Mouse (Mus musculus) stomach, postnatal 0 days (tissue): ENCODE results near the gene B4galt1. TPM values are rescaled to one million over a fixed set of nuclear protein-coding genes. Genes with fewer than 3 reads are reported as not detected.

ENCODE experiments used
- ATAC-seq: fragments of 200-750 bp; cut with Nextera tagmentation; 2 replicates; pipeline ENCODE4 v1.8.0; 2017; ENCODE audit not compliant: low FRiP score, low TSS enrichment
- DNase-seq: peaks from one replicate; pipeline ENCODE4 v3.0.0-alpha.2; 2016; ENCODE audit warnings: low spot score
- H3K27ac ChIP-seq: fragments of 300-500 bp; sonication (generic); replicated peaks from 2 replicates; pipeline ENCODE4 v1.5.1; 2014; ENCODE audit warnings: mild to moderate bottlenecking, control low read depth
- H3K27me3 ChIP-seq: fragments of 300-500 bp; sonication (generic); 2 replicates; pipeline ENCODE4 v1.6.1; 2014; ENCODE audit warnings: low read length; ENCODE audit not compliant: control insufficient read depth, insufficient read depth
- H3K36me3 ChIP-seq: fragments of 300-500 bp; sonication (generic); 2 replicates; pipeline ENCODE4 v1.6.1; 2014; ENCODE audit warnings: low read length, mixed read lengths; ENCODE audit not compliant: control insufficient read depth, insufficient read depth
- H3K4me1 ChIP-seq: fragments of 300-500 bp; sonication (generic); replicated peaks from 2 replicates; pipeline ENCODE4 v1.6.1; 2014; ENCODE audit warnings: antibody characterized with exemption; ENCODE audit not compliant: control insufficient read depth, insufficient read depth
- H3K4me2 ChIP-seq: fragments of 300-500 bp; sonication (generic); replicated peaks from 2 replicates; pipeline ENCODE4 v1.6.1; 2014; ENCODE audit warnings: low read depth, mild to moderate bottlenecking, control low read depth, moderate library complexity
- H3K4me3 ChIP-seq: fragments of 300-500 bp; sonication (generic); 2 replicates; pipeline ENCODE4 v1.5.1; 2014; ENCODE audit warnings: low read depth, low read length, control low read depth
- H3K9ac ChIP-seq: fragments of 300-500 bp; sonication (generic); 2 replicates; pipeline ENCODE4 v1.6.1; 2014; ENCODE audit warnings: mild to moderate bottlenecking, low read length, control low read depth, mixed read lengths
- H3K9me3 ChIP-seq: fragments of 300-500 bp; sonication (generic); 2 replicates; pipeline ENCODE4 v1.6.1; 2016; ENCODE audit warnings: low read length; ENCODE audit not compliant: control insufficient read depth
- CTCF ChIP-seq: IDR thresholded peaks from 2 replicates; pipeline ENCODE4 v1.5.1; 2016; ENCODE audit warnings: antibody characterized with exemption, low read depth, mild to moderate bottlenecking, moderate library complexity
- EP300 ChIP-seq: optimal IDR thresholded peaks from 2 replicates; pipeline ENCODE3; 2016; ENCODE audit warnings: antibody characterized with exemption
- WGBS: fragments of 180-500 bp; shearing (Covaris S2); extraction: QIAGEN DNeasy Blood & Tissue Kit; methylation state at CpG from one replicate; pipeline ENCODE4 v1.1.7; 2014; 5-methylcytosine and 5-hydroxymethylcytosine counted together
- polyA plus RNA-seq: library from polyadenylated mRNA; unstranded; fragments of >200 nt; fragmentation: Nextera tagmentation; extraction: Ambion mirVana; gene quantifications from 2 replicates; pipeline ENCODE4 v1.2.1, GENCODE M21; 2015

The B4galt1 gene
- polyA plus RNA-seq, 1 experiment from 2014 or later = 34.3 TPM

DNA sequence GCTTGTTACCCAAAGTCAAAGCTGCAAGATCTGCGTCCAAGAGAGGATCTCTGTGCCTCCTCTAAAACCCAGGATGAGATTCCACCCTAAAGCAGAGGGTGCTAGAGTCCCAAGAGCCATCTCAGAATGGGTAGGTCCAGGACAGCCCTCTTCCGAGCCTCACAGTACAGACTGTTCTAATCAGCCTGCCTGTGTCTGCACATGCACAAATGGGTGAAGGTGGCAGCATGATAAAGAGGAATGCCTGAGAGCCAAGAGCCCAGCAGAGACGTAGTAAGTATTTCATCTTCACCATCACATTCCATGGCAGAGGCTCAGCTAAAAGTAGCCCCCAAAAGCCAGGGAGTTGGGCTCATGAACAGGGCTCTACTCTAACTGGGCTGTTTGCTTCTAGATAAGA is 4.3 kb downstream of the B4galt1 start:
- no peak for DNase-seq
- H3K27ac ChIP-seq = peak overlapping the region; percentile 24; the same call in 1 of the 2 replicates
- H3K9me3 ChIP-seq = no peaks in the 10 kb centered on the region
- ATAC-seq = no peak
- 57% methylated on average over 3 of the region's 3 CpGs for WGBS
- H3K27me3 ChIP-seq = no peaks in the 10 kb centered on the region
- H3K4me1 ChIP-seq = peaks cover 14% of the 10 kb centered on the region; the same call in 1 of the 2 replicates
- no peak overlapping the region for H3K4me3 ChIP-seq
- H3K9ac ChIP-seq = no peak overlapping the region
- H3K36me3 ChIP-seq = no peaks in the 10 kb centered on the region
- TF ChIP-seq EP300 = no peak
- TF ChIP-seq CTCF = 0 out of 2 replicates have a peak, but pooled peaks have one; percentile 3
- no peak overlapping the region for H3K4me2 ChIP-seq

GRCm38 (mm10) chr4:40848246-40848645 is 5.6 kb downstream of the B4galt1 start:
- Histone ChIP-seq H3K27me3 (no peaks in the 10 kb centered on the region), H3K4me3 (no peak overlapping the region), H3K9ac (no peak overlapping the region), H3K4me2 (no peak overlapping the region), H3K27ac (peak overlapping the region; percentile 53), H3K36me3 (no peaks in the 10 kb centered on the region), H3K4me1 (peaks cover 24% of the 10 kb centered on the region), H3K9me3 (no peaks in the 10 kb centered on the region)
- TF ChIP-seq EP300 (no peak), CTCF (no peak)
- DNase-seq = no peak
- 96% methylated on average over 8 of the region's 8 CpGs for WGBS
- ATAC-seq = no peak

- no peaks in the 10 kb centered on the region for H3K27me3 ChIP-seq
- no peaks in the 10 kb centered on the region for H3K36me3 ChIP-seq
- H3K4me2 ChIP-seq = peak overlapping the region; percentile 23
- WGBS = 42% methylated on average over 4 of the region's 4 CpGs
- H3K9me3 ChIP-seq = no peaks in the 10 kb centered on the region
- no peak overlapping the region for H3K4me3 ChIP-seq
- DNase-seq (peak; percentile 38), ATAC-seq (peak; percentile 66)
- TF ChIP-seq EP300 = no peak
- no peak for TF ChIP-seq CTCF
- H3K27ac ChIP-seq = peak overlapping the region; percentile 89
- peaks cover 24% of the 10 kb centered on the region for H3K4me1 ChIP-seq
- no peak overlapping the region for H3K9ac ChIP-seq
Observed at GRCm38 (mm10) chr4:40847160-40847559, 6.6 kb downstream of the B4galt1 start.

DNA sequence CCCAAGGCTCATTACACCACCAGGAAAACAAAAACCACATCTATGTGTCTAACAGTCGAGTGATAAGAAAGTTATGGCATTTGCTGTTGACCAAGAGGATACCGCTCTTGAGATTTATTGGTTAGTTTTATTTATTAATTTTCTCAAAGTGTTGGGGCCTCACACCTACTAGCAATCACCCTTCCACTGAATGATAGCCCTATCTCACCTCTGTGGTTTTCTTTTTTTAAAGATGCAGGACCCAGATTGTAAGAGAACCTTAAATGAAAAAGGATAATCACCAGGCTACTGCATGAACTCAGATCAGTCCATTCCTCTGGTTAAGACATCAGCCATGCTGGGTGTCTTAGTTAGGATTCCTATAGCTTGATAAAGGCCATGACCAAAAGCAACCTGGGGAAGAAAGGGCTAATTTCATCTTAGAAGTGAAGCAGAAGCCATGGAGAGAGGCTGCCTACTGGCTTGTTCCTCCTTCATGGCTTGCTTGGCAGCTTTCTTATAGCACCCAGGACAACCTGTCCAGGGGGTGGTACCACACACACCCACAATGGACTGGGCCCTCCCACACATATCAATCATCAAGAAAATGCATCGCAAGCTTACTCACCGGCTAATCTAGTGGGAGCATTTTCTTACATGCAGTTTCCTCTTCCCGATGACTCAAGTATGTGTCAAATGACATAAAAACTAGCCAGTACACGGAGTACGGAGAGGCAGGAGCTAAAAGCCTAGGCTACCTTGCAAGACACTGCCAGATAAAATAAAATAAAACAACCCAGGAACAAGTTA is 7.5 kb downstream of the B4galt1 start:
- no peak for TF ChIP-seq EP300
- TF ChIP-seq CTCF = no peak
- WGBS = 33% methylated on average over 7 of the region's 7 CpGs
- Histone ChIP-seq H3K4me2 (peak overlapping the region; percentile 23; the same call in 1 of the 2 replicates), H3K9ac (no peak overlapping the region), H3K27me3 (no peaks in the 10 kb centered on the region), H3K36me3 (no peaks in the 10 kb centered on the region), H3K4me1 (peaks cover 24% of the 10 kb centered on the region), H3K27ac (peak overlapping the region; percentile 89), H3K9me3 (no peaks in the 10 kb centered on the region), H3K4me3 (no peak overlapping the region)
- DNase-seq = peak; percentile 80
- peak; percentile 89 for ATAC-seq

DNA sequence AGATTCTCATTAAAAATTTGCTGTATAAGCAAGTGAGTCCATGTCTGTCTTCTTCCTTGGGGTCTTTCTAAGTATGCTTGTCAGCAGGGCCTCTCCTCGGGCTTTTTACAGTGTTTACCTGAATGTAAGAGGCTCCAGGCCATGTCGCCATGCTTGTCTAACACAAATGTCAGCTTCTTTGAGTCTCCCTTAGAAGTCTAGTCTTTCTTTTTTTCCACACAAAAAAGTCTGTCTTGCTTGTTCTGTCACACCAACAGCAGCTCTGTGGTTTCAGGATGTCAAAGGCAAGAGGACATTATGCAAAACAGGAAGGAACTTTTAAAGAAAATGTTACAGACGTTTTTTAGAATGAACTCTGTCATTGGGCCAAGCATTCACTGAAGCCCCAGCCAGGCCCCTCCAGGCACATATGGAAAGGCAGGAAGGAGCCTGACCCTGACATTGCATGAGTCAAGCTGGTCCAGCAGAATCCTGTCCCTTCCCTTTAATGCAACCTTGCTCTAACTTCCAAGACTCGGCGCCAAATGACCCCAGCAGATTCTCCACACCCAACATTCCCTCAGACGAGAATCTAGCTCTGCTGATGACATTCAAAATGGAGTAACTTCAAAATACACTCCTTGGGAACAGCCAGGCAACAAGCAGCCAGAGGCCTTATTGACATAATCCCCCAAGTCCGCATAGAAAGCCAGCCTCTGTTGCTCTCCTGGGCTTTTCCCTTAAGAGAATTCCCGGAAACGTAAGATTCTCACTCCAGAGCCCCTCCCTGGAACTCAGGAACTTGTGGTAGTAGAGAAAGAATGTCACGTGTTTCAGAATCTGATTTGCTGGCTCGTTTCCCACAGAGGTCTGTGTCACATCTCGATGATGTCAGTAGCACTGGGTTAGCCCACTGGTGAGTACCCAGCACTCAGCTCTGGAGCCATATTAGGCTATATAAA is 8.7 kb downstream of the B4galt1 start:
- Histone ChIP-seq H3K27ac (peak overlapping the region; percentile 89), H3K9me3 (no peaks in the 10 kb centered on the region), H3K4me3 (no peak overlapping the region), H3K4me1 (peaks cover 22% of the 10 kb centered on the region), H3K36me3 (no peaks in the 10 kb centered on the region), H3K4me2 (no peak overlapping the region; the same call in 1 of the 2 replicates), H3K27me3 (no peaks in the 10 kb centered on the region), H3K9ac (no peak overlapping the region)
- DNase-seq (peak; percentile 61), ATAC-seq (peak; percentile 49; the same call in 1 of the 2 replicates)
- WGBS = 15% methylated on average over 12 of the region's 12 CpGs
- TF ChIP-seq EP300 (peak; percentile 68), CTCF (no peak)
